Comparison of ENCODE assay signal across 21 mouse cellular contexts in the genomic region with DNA sequence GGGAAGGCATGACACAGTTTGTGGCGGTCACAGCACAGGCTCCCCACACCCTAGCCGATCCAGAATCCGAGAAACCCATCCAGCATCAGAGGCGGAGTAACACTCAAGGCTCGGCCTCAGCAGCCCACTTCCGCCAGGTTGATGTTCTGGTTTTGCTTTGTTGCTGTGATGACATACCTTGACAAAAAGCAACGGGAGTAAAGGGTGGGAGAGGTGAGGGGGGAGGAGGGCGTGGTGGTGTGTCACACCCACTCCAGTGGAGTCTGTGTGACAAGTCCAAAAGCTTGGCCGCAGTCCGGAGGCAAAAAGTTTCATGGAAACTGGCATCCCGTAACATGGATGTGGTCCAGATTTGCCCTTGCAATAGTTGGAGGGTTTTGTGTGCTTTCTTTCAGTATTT.
"Had no signal": no experiment of that assay in that cellular context is flagged by ENCODE, and none has a peak within 500 bp of the region (broad histone marks: within the 10 kb centered on the region; RNA-seq: fewer than 3 reads in every experiment).

No protein-coding gene starts in this region.

- H3K36me3 ChIP-seq: limb, embryonic 12.5 days; limb, embryonic 15.5 days; midbrain, embryonic 12.5 days; midbrain, embryonic 15.5 days; neural tube, embryonic 12.5 days; neural tube, embryonic 15.5 days had no signal

- H3K4me1 ChIP-seq: limb, embryonic 12.5 days; midbrain, embryonic 12.5 days; midbrain, embryonic 15.5 days; neural tube, embryonic 12.5 days; neural tube, embryonic 15.5 days had no signal

- H3K4me3 ChIP-seq: left cerebral cortex, adult 2 months; limb, embryonic 12.5 days; limb, embryonic 15.5 days; midbrain, embryonic 12.5 days; midbrain, embryonic 15.5 days; neural tube, embryonic 12.5 days; neural tube, embryonic 15.5 days had no signal

- H3K27me3 ChIP-seq: limb, embryonic 12.5 days; limb, embryonic 15.5 days; midbrain, embryonic 12.5 days; midbrain, embryonic 15.5 days; neural tube, embryonic 12.5 days; neural tube, embryonic 15.5 days had no signal

- ATAC-seq: liver, postnatal 0 days; lung, postnatal 0 days; midbrain, embryonic 15.5 days had no signal

- H3K27ac ChIP-seq: kidney, postnatal 0 days; left cerebral cortex, adult 2 months; limb, embryonic 12.5 days; limb, embryonic 15.5 days; liver, embryonic 14.5 days; macrophage; midbrain, embryonic 12.5 days; midbrain, embryonic 15.5 days; neural tube, embryonic 12.5 days; neural tube, embryonic 15.5 days; stomach, postnatal 0 days had no signal

- H3K9me3 ChIP-seq: limb, embryonic 12.5 days; limb, embryonic 15.5 days; midbrain, embryonic 12.5 days; midbrain, embryonic 15.5 days; neural tube, embryonic 12.5 days; neural tube, embryonic 15.5 days had no signal

- H3K4me2 ChIP-seq: limb, embryonic 12.5 days; limb, embryonic 15.5 days; liver, embryonic 11.5 days; lung, embryonic 14.5 days; midbrain, embryonic 12.5 days; midbrain, embryonic 15.5 days; neural tube, embryonic 12.5 days; neural tube, embryonic 15.5 days had no signal

- DNase-seq: kidney, adult 9 months; kidney, postnatal 36 days; layer of hippocampus, postnatal 36 days; liver, postnatal 0 days; right cerebral cortex, adult 18-20 months; right cerebral cortex, postnatal 4 days; thymus, postnatal 25 days had no signal

- H3K9ac ChIP-seq: limb, embryonic 12.5 days; limb, embryonic 15.5 days; liver, embryonic 14.5 days; liver, postnatal 0 days; lung, embryonic 14.5 days; midbrain, embryonic 12.5 days; midbrain, embryonic 15.5 days; neural tube, embryonic 12.5 days; neural tube, embryonic 15.5 days had no signal
